12 mouse cellular contexts compared by ENCODE assay signal in genomic region chr17:25117263-25117662, GRCm38 (mm10). TPM values are rescaled to one million over a fixed set of nuclear protein-coding genes. Genes with fewer than 3 reads are reported as not detected.
DNase-seq lines count a peak whose midpoint lies in the region; ATAC-seq and TF ChIP-seq lines count a peak whose summit lies in the region.
"Had no signal": no experiment of that assay in that cellular context is flagged by ENCODE, and none has a peak within 500 bp of the region (broad histone marks: within the 10 kb centered on the region; RNA-seq: fewer than 3 reads in every experiment).

No protein-coding gene starts in this region.

- H3K4me3 ChIP-seq in cerebellum, adult 2 months (replicated peaks; ENCODE audit: insufficient read depth, low read depth, low read length) = no peak overlapping the region
- no peak overlapping the region for H3K4me3 ChIP-seq in lung, postnatal 0 days (ENCODE audit: low read depth, low read length)
- H3K4me3 ChIP-seq: hindbrain, embryonic 15.5 days; lung, embryonic 15.5 days had no signal

- no peak overlapping the region for H3K4me2 ChIP-seq in lung, postnatal 0 days (replicated peaks; ENCODE audit: low read depth, low read length)
- H3K4me2 ChIP-seq: hindbrain, embryonic 15.5 days; lung, embryonic 15.5 days had no signal

- no peaks in the 10 kb centered on the region for H3K9me3 ChIP-seq in lung, postnatal 0 days (ENCODE audit: low read length)
- H3K9me3 ChIP-seq: hindbrain, embryonic 15.5 days; lung, embryonic 15.5 days had no signal

- TF ChIP-seq POLR2A in cerebellum, adult 2 months (IDR thresholded peaks at IDR 0.05; ENCODE audit: borderline replicate concordance, insufficient read depth, low read length) = no peak

- no peak for DNase-seq in cerebellum, adult 2 months
- DNase-seq in cerebellum, adult 9-11 months = no peak
- peak; percentile 18 for DNase-seq in lung, postnatal 0 days (ENCODE audit: low spot score)
- no peak for DNase-seq in lung, adult 18-20 months
- DNase-seq in brain, adult 2 months (ENCODE audit: low read depth, low spot score) = peak; percentile 37
- peak; percentile 79 for DNase-seq in testis, postnatal 14 days (ENCODE audit: low spot score)
- DNase-seq in Muller cell, postnatal 12 days (ENCODE audit: inconsistent ontology term) = no peak

- 33% methylated on average over 4 of the region's 4 CpGs for WGBS in cerebellum, adult 2 months
- 30% methylated on average over 4 of the region's 4 CpGs for WGBS in lung, postnatal 0 days

- H3K27me3 ChIP-seq in cerebellum, adult 2 months (ENCODE audit: control insufficient read depth, insufficient read depth, low read length) = no peaks in the 10 kb centered on the region
- H3K27me3 ChIP-seq in lung, postnatal 0 days (replicated peaks; ENCODE audit: insufficient read depth, low read length) = no peaks in the 10 kb centered on the region
- H3K27me3 ChIP-seq: hindbrain, embryonic 15.5 days; lung, embryonic 15.5 days had no signal

- peak; percentile 38; the same call in 1 of the 2 replicates for TF ChIP-seq CTCF in cerebellum, adult 2 months (IDR thresholded peaks at IDR 0.05; ENCODE audit: borderline replicate concordance, insufficient read depth, low read depth, low read length)
- TF ChIP-seq CTCF in lung, postnatal 0 days (IDR thresholded peaks at IDR 0.05) = peak; percentile 61

- H3K27ac ChIP-seq in cerebellum, adult 2 months (ENCODE audit: insufficient read depth, low read length) = no peak overlapping the region
- H3K27ac ChIP-seq in lung, postnatal 0 days (ENCODE audit: low read length) = no peak overlapping the region
- H3K27ac ChIP-seq: hindbrain, embryonic 15.5 days; lung, embryonic 15.5 days had no signal

- TF ChIP-seq EP300 in lung, postnatal 0 days (IDR thresholded peaks at IDR 0.05) = no peak

- peaks cover 8% of the 10 kb centered on the region for H3K4me1 ChIP-seq in cerebellum, adult 2 months (ENCODE audit: control insufficient read depth, insufficient read depth, low read length)
- H3K4me1 ChIP-seq in lung, postnatal 0 days (ENCODE audit: insufficient read depth, low read depth, low read length) = peaks cover 12% of the 10 kb centered on the region; the same call in 1 of the 2 replicates

- no peaks in the 10 kb centered on the region for H3K36me3 ChIP-seq in lung, postnatal 0 days (ENCODE audit: insufficient read depth, low read length)
- H3K36me3 ChIP-seq: lung, embryonic 15.5 days had no signal

- no peak overlapping the region for H3K9ac ChIP-seq in lung, postnatal 0 days (replicated peaks; ENCODE audit: low read depth)
- H3K9ac ChIP-seq: hindbrain, embryonic 15.5 days; lung, embryonic 15.5 days had no signal

- ATAC-seq in lung, postnatal 0 days = no peak
- ATAC-seq in erythroid progenitor cell, adult 5-6 weeks (replicated peaks; ENCODE audit: low FRiP score, poor library complexity, severe bottlenecking) = no peak

RNA-seq across cellular contexts. Expression of gene Telo2, which starts 1.5 kb away (rescaled TPM):
- 39.5 and 43.7 TPM in 2 replicates for polyA plus RNA-seq in cerebellum, adult 2 months (2012; rRNA removed)
- 13.7 and 13.9 TPM in 2 replicates for polyA plus RNA-seq in lung, postnatal 0 days (2015; fragmentation: Nextera tagmentation; extraction: Ambion mirVana)
- total RNA-seq in erythroid progenitor cell, adult 5-6 weeks (2015; ENCODE audit: low replicate concordance) = 3.2 and 5.0 TPM in 2 replicates
- total RNA-seq in erythroid progenitor cell, adult 5-6 weeks (2017; ENCODE audit: low replicate concordance) = 10.5 and 42.6 TPM in 2 replicates

RNA-seq across cellular contexts. Expression of gene Ptx4, which starts 3.3 kb away (rescaled TPM):
- 0.11 TPM in 1 of 2 replicates, not detected in the other for polyA plus RNA-seq in cerebellum, adult 2 months (2012; rRNA removed)
- 0.25 and 0.32 TPM in 2 replicates for polyA plus RNA-seq in lung, postnatal 0 days (2015; fragmentation: Nextera tagmentation; extraction: Ambion mirVana)
- total RNA-seq in erythroid progenitor cell, adult 5-6 weeks (2015; ENCODE audit: low replicate concordance) = not detected in 2 replicates
- total RNA-seq in erythroid progenitor cell, adult 5-6 weeks (2017; ENCODE audit: low replicate concordance) = not detected in 2 replicates
- polyA plus RNA-seq: C2C12; hindbrain, embryonic 15.5 days had no signal

RNA-seq across cellular contexts. Expression of gene Clcn7, which starts 15.9 kb away (rescaled TPM):
- polyA plus RNA-seq in cerebellum, adult 2 months (2012; rRNA removed) = 50.3 and 52.7 TPM in 2 replicates
- polyA plus RNA-seq in lung, postnatal 0 days (2015; fragmentation: Nextera tagmentation; extraction: Ambion mirVana) = 18.0 and 19.2 TPM in 2 replicates
- total RNA-seq in erythroid progenitor cell, adult 5-6 weeks (2015; ENCODE audit: low replicate concordance) = 17.3 and 23.1 TPM in 2 replicates
- 20.0 and 22.6 TPM in 2 replicates for total RNA-seq in erythroid progenitor cell, adult 5-6 weeks (2017; ENCODE audit: low replicate concordance)

RNA-seq across cellular contexts. Expression of gene Tmem204, which starts 33.9 kb away (rescaled TPM):
- polyA plus RNA-seq in cerebellum, adult 2 months (2012; rRNA removed) = 20.4 and 22.8 TPM in 2 replicates
- 186 and 218 TPM in 2 replicates for polyA plus RNA-seq in lung, postnatal 0 days (2015; fragmentation: Nextera tagmentation; extraction: Ambion mirVana)
- total RNA-seq in erythroid progenitor cell, adult 5-6 weeks (2015; ENCODE audit: low replicate concordance) = not detected in 2 replicates
- not detected in 2 replicates for total RNA-seq in erythroid progenitor cell, adult 5-6 weeks (2017; ENCODE audit: low replicate concordance)

RNA-seq across cellular contexts. Expression of gene Ccdc154, which starts 45.0 kb away (rescaled TPM):
- 0.06 and 0.10 TPM in 2 replicates for polyA plus RNA-seq in cerebellum, adult 2 months (2012; rRNA removed)
- polyA plus RNA-seq in lung, postnatal 0 days (2015; fragmentation: Nextera tagmentation; extraction: Ambion mirVana) = 0.51 and 0.77 TPM in 2 replicates
- not detected in 2 replicates for total RNA-seq in erythroid progenitor cell, adult 5-6 weeks (2015; ENCODE audit: low replicate concordance)
- total RNA-seq in erythroid progenitor cell, adult 5-6 weeks (2017; ENCODE audit: low replicate concordance) = 2.6 TPM in 1 of 2 replicates, not detected in the other
- polyA plus RNA-seq: C2C12; embryonic facial prominence, embryonic 14.5 days; hindbrain, embryonic 15.5 days had no signal

Comparison
In these comparisons a context has a peak if more than half of its experiments do, and no peak if none do; other contexts are left out.
1. DNase-seq: peak in lung, postnatal 0 days (single experiment), brain, adult 2 months (single experiment) and testis, postnatal 14 days (single experiment); none in cerebellum, adult 2 months (0 of 2), cerebellum, adult 9-11 months (single experiment), lung, adult 18-20 months (0 of 2) and Muller cell, postnatal 12 days (single experiment).